Mouse (Mus musculus): ENCODE data around the gene Bend4.

- no peak for TF ChIP-seq CTCF (conservative IDR thresholded peaks at IDR 0.05; ENCODE audit: low read length)
- no peak for TF ChIP-seq NANOG (IDR thresholded peaks at IDR 0.05; ENCODE audit: borderline replicate concordance, low read length)
Measured at GRCm38 (mm10) chr5:67437403-67437802, 9.3 kb upstream of the Bend4 start.

All from E14TG2a.4 (cell line).